Mouse (Mus musculus): ENCODE measurements around the gene Cadm4. TPM values are rescaled to one million over a fixed set of nuclear protein-coding genes. Genes with fewer than 3 reads are reported as not detected.

Gene Cadm4
- polyA plus RNA-seq, 1 experiment from 2014 or later: 67.8 TPM

DNA sequence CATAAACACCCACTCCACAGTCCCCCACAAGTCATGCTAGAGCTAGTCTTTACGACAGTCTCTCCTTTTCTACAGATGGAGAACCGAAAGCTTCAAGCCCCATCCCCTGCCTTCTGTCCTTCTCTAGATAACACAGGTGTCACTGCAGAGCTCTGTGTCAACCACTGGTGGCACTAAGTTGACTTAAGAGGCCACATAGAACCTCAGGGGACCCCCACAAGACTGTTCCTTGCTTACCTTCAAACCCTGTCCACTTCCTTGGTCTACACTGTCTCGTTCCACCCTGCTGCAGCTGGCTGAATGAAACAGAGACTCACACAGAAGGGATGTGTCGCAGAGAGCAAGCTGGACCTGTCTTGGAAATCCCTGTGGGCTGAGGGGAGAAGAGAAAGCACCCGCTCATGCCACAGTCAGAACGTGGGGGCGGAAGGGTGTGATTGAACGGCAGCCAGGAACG is 29.9 kb upstream of the Cadm4 start, which contains the start of gene Irgc1:
Gene Irgc1 (minus strand): TSS at position 443 of the 457 bp plus-strand sequence.
- no peak for ATAC-seq
- H3K4me1 ChIP-seq (replicated peaks): no peaks in the 10 kb centered on the region
- no peak within 1 kb of the TSS for H3K27ac ChIP-seq
- H3K9ac ChIP-seq (replicated peaks): no peak within 1 kb of the TSS
- 90% methylated on average over 9 of the region's 9 CpGs for WGBS
- no peak within 1 kb of the TSS for H3K4me3 ChIP-seq (replicated peaks)
- H3K4me2 ChIP-seq (replicated peaks): no peak within 1 kb of the TSS
- no peaks in the 10 kb centered on the region for H3K36me3 ChIP-seq
- no peaks in the 10 kb centered on the region for H3K9me3 ChIP-seq
- no peaks in the 10 kb centered on the region for H3K27me3 ChIP-seq

DNA sequence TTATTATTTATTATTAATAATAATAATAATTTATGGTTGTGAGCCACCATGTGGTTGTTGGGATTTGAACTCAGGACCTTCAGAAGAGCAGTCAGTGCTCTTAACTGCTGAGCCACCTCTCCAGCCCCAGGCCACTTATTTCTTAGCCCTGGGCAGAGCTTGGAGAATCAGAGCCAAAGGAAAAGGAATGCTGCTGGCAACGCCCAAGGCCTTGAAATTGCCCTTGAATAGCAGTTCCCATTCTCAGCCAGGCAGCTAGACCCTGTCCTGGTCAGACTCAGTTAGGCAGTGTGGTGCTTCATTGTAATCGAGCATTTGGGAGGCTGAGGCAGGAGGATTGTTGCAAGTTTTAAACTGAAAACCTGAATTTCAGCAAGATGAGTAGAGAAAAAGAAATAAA is 27.6 kb upstream of the Cadm4 start:
- Histone ChIP-seq H3K27me3 (no peaks in the 10 kb centered on the region), H3K4me3 (replicated peaks) (no peak overlapping the region), H3K9ac (replicated peaks) (no peak overlapping the region), H3K4me2 (replicated peaks) (no peak overlapping the region), H3K9me3 (no peaks in the 10 kb centered on the region), H3K4me1 (replicated peaks) (no peaks in the 10 kb centered on the region), H3K36me3 (no peaks in the 10 kb centered on the region), H3K27ac (no peak overlapping the region)
- no peak for ATAC-seq
- 75% methylated on average over 2 of the region's 2 CpGs for WGBS

DNA sequence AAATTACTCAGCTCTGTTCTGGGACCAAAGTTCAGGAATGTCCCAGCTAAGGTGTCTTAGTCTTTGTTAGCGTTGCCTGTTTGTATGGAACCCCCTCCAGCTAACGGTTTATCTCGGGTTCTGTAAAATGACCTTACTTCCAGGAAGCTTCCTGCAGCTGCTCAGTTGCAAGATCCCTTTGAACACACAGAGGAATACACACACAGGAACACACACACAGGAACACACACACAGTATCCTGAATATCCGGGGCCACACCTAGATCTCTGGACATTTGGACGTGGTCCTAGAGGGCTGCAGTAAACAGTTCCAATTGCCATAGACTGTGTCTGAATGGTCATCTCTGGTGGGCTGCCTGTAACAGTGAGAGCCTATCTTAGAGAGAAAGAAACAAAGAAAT is 26.1 kb upstream of the Cadm4 start:
- H3K27me3 ChIP-seq: no peaks in the 10 kb centered on the region
- no peak overlapping the region for H3K27ac ChIP-seq
- H3K36me3 ChIP-seq: no peaks in the 10 kb centered on the region
- WGBS: 86% methylated on average over 5 of the region's 5 CpGs
- no peak overlapping the region for H3K9ac ChIP-seq (replicated peaks)
- no peaks in the 10 kb centered on the region for H3K4me1 ChIP-seq (replicated peaks)
- no peak for ATAC-seq
- H3K4me2 ChIP-seq (replicated peaks): no peak overlapping the region
- no peaks in the 10 kb centered on the region for H3K9me3 ChIP-seq
- H3K4me3 ChIP-seq (replicated peaks): no peak overlapping the region

DNA sequence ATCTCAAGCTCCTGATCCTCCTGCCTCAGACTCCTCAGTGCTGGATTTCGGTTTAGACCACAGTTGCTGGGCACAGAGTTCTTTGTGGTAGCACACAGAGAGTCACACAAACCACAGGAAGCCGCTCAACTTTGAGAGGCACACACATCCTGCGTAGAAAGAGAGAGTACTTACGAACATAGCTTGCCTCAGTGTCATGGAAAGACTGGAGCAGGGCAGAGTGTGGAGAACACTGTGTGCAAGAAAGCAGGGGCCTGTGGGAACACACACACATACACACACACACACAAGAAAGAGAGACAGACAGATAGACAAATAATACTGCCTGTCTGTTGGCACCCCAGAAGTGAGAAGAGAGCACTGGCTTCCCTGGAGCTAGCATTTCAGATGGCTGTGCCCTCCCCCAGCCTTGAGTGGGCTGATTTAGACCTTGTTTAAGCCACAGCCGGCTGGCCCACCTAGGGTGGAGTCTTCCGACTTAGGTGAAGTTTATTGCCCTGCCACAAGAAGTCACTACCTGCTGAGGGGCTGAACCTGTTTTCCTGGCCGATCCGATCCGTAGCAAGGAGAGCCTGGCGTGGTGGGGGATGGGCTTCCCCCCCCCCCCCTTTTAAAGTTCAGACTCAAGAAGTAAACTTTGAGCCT is 24.0 kb upstream of the Cadm4 start:
- no peak for ATAC-seq
- 0 out of 2 replicates have a peak, but pooled peaks cover 4% of the 10 kb centered on the region for H3K4me1 ChIP-seq (replicated peaks)
- no peak overlapping the region for H3K9ac ChIP-seq (replicated peaks)
- H3K36me3 ChIP-seq: no peaks in the 10 kb centered on the region
- H3K9me3 ChIP-seq: no peaks in the 10 kb centered on the region
- H3K4me2 ChIP-seq (replicated peaks): no peak overlapping the region
- peaks cover 9% of the 10 kb centered on the region; the same call in 1 of the 2 replicates for H3K27me3 ChIP-seq
- no peak overlapping the region for H3K4me3 ChIP-seq (replicated peaks)
- WGBS: 76% methylated on average over 10 of the region's 10 CpGs
- no peak overlapping the region for H3K27ac ChIP-seq

DNA sequence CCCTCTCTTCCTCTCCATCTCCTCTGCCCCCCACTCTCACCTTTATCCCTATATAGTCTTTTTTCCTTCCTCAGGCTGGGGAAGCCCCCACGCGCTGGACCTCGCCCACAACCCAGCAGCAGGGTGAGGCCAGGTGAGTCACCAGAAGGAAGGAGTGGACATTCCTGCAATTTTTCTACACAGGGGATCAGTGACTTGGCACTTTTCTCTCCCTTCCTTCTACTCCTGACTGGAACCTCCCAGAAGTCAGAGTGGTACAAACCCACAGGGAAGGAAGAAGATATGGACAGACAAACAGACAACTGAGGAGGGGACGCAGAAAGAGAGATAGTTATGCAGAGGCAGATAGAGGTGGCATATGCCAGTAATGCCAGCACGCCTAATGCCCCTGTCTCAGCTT is 22.4 kb upstream of the Cadm4 start:
- H3K4me1 ChIP-seq (replicated peaks): 0 out of 2 replicates have a peak, but pooled peaks cover 8% of the 10 kb centered on the region
- no peak overlapping the region for H3K9ac ChIP-seq (replicated peaks)
- H3K27ac ChIP-seq: no peak overlapping the region
- WGBS: 82% methylated on average over 5 of the region's 5 CpGs
- H3K9me3 ChIP-seq: no peaks in the 10 kb centered on the region
- no peak for ATAC-seq
- H3K27me3 ChIP-seq: peaks cover 9% of the 10 kb centered on the region; the same call in 1 of the 2 replicates
- no peak overlapping the region for H3K4me2 ChIP-seq (replicated peaks)
- H3K36me3 ChIP-seq: no peaks in the 10 kb centered on the region
- no peak overlapping the region for H3K4me3 ChIP-seq (replicated peaks)

DNA sequence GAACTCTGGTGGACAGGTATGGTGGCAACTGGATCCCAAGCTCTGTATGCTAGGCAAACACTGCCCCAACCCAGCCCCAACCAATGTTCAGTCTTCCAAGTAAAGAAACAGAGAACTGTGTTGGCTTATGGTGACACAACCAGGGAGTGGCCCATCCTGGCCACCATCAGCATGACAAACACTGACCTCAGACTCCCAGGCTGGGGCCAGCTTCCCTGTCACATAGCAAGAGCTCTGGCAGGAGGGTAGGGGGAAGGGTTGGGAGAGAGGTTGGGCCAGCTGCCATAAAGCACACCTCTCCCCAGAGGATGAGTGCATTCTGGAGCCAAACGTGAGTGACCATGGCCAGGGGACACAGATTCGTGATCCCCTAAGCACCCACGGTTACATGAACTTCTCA is 22.0 kb upstream of the Cadm4 start:
- no peak for ATAC-seq
- Histone ChIP-seq H3K4me2 (replicated peaks) (no peak overlapping the region), H3K27me3 (peaks cover 9% of the 10 kb centered on the region; the same call in 1 of the 2 replicates), H3K36me3 (no peaks in the 10 kb centered on the region), H3K4me3 (replicated peaks) (no peak overlapping the region), H3K9ac (replicated peaks) (no peak overlapping the region), H3K4me1 (replicated peaks) (0 out of 2 replicates have a peak, but pooled peaks cover 8% of the 10 kb centered on the region), H3K9me3 (no peaks in the 10 kb centered on the region), H3K27ac (no peak overlapping the region)
- WGBS: 73% methylated on average over 3 of the region's 3 CpGs

DNA sequence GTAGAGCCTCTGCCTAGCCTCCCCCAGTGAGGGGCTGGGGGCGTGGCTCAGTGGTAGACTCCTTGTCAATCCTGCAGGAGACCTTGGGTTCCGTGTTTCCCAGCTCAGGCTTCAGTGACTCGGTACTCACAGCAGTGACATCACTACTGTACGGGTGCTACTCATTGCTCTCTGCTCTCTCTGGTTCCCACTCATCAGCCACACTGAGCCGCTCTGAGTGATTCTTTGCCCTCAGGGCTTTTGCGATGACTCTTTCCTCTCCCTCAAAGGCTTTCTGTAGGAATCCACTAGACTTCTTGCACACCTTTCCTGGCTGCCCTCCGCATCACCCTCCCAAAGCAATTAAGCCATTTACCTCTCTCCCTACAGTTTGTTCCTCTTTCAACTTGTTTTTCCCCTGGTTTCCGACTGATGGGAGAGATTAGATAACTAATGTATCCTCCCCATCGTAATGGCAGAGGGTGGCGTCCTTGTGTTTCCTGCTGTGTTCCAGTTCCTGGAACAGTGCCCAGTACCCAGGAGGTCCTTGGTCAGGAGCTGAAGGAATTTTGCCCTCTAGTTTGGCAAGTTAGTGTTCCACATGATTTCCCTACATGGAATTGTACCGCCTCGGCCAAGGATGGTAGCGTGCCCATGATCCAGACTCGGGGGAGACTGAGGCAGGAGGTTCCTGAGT is 20.3 kb upstream of the Cadm4 start:
- 80% methylated on average over 14 of the region's 14 CpGs for WGBS
- H3K4me1 ChIP-seq (replicated peaks): 0 out of 2 replicates have a peak, but pooled peaks cover 8% of the 10 kb centered on the region
- peaks cover 9% of the 10 kb centered on the region; the same call in 1 of the 2 replicates for H3K27me3 ChIP-seq
- no peak for ATAC-seq
- H3K27ac ChIP-seq: no peak overlapping the region
- H3K4me3 ChIP-seq (replicated peaks): no peak overlapping the region
- H3K9ac ChIP-seq (replicated peaks): no peak overlapping the region
- H3K36me3 ChIP-seq: no peaks in the 10 kb centered on the region
- no peaks in the 10 kb centered on the region for H3K9me3 ChIP-seq
- no peak overlapping the region for H3K4me2 ChIP-seq (replicated peaks)

DNA sequence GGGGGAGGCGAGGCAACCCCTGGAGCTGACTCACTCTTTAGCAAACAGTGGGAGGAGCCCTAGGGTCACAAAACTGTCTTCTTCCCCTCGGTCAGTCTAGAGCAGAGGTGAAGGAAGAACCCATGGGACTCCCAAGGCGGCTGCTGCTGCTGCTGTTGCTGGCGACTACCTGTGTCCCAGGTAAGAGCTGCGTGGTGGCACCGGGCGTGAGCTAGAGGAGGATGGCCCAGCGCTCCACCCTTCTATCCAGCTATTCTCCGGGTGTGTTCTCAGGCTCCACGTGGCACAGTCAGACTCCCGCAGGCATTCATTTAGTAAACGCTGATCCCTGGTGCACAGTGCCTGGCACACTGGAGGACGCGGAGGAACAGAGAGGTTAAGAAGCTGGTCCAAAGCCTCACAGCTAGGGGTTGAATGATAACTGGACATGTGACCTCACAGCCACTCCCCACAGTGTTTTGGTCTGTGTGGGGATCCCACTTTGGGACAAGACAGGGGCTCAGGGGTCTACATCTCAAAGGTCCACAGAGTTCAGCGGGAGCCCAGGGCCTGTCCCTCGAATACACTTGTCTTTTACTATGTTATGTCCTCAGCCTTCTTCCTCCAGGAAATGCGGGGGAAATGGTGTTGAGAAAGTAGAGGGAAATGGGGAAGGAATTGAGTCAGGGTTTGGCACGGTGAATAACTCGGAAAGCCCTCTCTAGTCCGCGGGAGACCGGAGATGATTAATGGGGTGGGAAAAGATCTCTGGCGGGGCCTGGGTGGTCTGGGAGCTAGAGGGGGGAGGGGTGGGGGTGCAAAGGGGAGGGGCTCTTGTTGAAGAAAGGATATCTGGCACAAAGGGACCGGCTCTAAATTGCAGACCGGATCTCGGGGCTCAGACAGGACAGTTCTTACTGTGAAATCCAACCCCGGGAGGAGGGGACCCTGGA is 19.2 kb upstream of the Cadm4 start, which contains the start of gene Plaur:
Gene Plaur (plus strand): TSS at position 97 of the 932 bp plus-strand sequence.
- H3K36me3 ChIP-seq: no peaks in the 10 kb centered on the region
- no peak within 1 kb of the TSS for H3K4me3 ChIP-seq (replicated peaks)
- no peaks in the 10 kb centered on the region for H3K9me3 ChIP-seq
- H3K27me3 ChIP-seq: peaks cover 9% of the 10 kb centered on the region; the same call in 1 of the 2 replicates
- H3K4me1 ChIP-seq (replicated peaks): 0 out of 2 replicates have a peak, but pooled peaks cover 8% of the 10 kb centered on the region
- 10% methylated on average over 27 of the region's 27 CpGs for WGBS
- H3K9ac ChIP-seq (replicated peaks): no peak within 1 kb of the TSS
- no peak within 1 kb of the TSS for H3K27ac ChIP-seq
- ATAC-seq: peak; percentile 69
- peak within 1 kb of the TSS; percentile 22; the same call in 1 of the 2 replicates for H3K4me2 ChIP-seq (replicated peaks)

DNA sequence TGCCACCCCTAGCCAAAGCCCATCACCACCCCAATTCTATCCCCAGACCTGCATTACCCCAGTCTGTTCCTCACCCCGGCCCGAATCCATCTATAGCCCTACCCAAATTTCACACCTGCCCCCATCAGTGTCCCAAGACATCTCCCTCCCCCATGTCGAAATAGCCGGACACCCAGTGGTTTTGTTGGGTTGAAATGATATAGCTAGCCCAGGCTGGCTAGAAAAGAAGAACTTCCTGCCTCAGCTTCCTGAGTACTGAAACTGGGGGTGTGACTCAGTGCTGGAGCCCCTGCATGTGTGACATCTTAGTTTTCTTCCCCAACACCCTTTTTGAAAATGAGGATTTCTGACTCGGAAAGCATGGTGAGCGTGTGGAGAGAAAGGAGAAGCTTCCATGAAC is 15.0 kb upstream of the Cadm4 start:
- no peak overlapping the region for H3K4me2 ChIP-seq (replicated peaks)
- no peaks in the 10 kb centered on the region; the same call in 1 of the 2 replicates for H3K9me3 ChIP-seq
- H3K4me3 ChIP-seq (replicated peaks): no peak overlapping the region
- H3K36me3 ChIP-seq: no peaks in the 10 kb centered on the region
- 0 out of 2 replicates have a peak, but pooled peaks cover 8% of the 10 kb centered on the region for H3K4me1 ChIP-seq (replicated peaks)
- H3K27me3 ChIP-seq: peaks cover 6% of the 10 kb centered on the region; the same call in 1 of the 2 replicates
- H3K27ac ChIP-seq: no peak overlapping the region
- H3K9ac ChIP-seq (replicated peaks): no peak overlapping the region
- 90% methylated on average over 6 of the region's 6 CpGs for WGBS
- no peak for ATAC-seq

DNA sequence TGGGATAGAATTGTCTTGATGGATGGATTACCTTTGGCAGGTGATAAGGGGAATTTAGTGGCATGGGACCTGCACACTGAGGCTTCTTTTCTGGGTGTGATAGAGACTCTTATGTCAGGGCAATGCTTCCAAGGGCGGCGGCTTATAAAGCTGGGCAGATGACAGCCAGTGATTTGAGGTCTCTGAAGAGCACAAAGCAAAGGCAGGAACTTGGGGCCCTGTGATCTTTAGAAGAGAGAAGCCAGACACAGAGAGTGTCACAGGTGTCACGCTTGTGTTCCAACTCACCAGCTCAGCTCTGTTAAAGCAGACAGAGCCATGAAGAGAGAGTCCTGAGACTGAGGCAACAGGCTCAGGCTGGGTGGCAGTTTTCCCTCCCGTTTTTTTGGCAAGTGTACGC is 13.9 kb upstream of the Cadm4 start:
- no peaks in the 10 kb centered on the region for H3K36me3 ChIP-seq
- no peaks in the 10 kb centered on the region; the same call in 1 of the 2 replicates for H3K9me3 ChIP-seq
- 0 out of 2 replicates have a peak, but pooled peaks cover 6% of the 10 kb centered on the region for H3K4me1 ChIP-seq (replicated peaks)
- H3K27ac ChIP-seq: no peak overlapping the region
- H3K27me3 ChIP-seq: no peaks in the 10 kb centered on the region; the same call in 1 of the 2 replicates
- ATAC-seq: no peak
- 85% methylated on average over 5 of the region's 5 CpGs for WGBS
- H3K4me3 ChIP-seq (replicated peaks): no peak overlapping the region
- H3K4me2 ChIP-seq (replicated peaks): no peak overlapping the region
- H3K9ac ChIP-seq (replicated peaks): no peak overlapping the region

DNA sequence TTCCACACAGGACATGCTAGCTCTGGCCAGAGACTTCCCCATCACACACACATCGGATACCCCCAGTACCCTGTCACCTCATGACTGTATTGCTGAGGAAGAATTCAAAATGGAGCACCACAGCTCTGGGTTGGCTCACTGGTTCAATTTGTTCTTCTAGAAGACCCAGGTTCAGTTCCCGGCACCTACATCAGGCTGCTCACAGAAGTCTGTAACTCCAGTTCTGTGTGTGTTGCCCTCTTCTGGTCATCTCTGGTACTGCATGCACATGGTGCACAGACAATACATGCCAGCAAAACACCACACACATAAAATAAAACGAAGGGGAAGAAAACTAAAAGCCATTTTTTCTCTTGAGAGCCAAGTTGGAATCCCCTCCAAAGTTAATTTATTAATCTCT is 12.7 kb upstream of the Cadm4 start:
- ATAC-seq: no peak
- WGBS: 85% methylated on average over 3 of the region's 3 CpGs
- H3K27me3 ChIP-seq: no peaks in the 10 kb centered on the region

More for the DNA sequence above, 12.7 kb upstream of the Cadm4 start:
- Histone ChIP-seq H3K9me3 (no peaks in the 10 kb centered on the region; the same call in 1 of the 2 replicates), H3K4me3 (replicated peaks) (no peak overlapping the region), H3K4me1 (replicated peaks) (0 out of 2 replicates have a peak, but pooled peaks cover 4% of the 10 kb centered on the region), H3K4me2 (replicated peaks) (no peak overlapping the region), H3K27ac (no peak overlapping the region), H3K36me3 (no peaks in the 10 kb centered on the region), H3K9ac (replicated peaks) (no peak overlapping the region)

Measured in midbrain, embryonic 13.5 days (tissue).